Comparison of ENCODE assay signal across 8 mouse cellular contexts in the genomic region with DNA sequence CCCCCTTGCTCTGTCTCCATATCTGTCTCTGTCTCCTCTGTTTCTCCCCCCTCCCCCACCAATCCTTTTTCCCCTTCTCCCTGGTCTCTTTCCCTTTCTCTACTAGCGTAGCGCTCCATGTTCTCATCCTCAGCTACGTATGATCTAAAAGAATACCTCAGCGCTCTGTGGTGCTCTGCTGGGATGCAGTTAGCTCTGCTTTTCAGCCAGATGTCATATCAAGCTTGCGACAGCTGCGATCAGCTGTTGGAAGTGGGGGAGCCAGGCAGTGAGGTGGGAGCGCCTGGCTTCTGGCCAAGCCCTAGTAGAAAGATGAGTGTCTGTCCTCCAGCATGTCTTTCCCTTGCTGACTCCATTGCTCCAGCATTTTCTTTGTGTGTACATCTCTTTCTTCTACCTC.
A peak's percentile ranks its signal among the peaks of the same experiment; 100 is the strongest.
DNase-seq lines count a peak whose midpoint lies in the region; ATAC-seq lines count a peak whose summit lies in the region.

No protein-coding gene starts in this region.

- no peaks in the 10 kb centered on the region for H3K27me3 ChIP-seq in stomach, embryonic 14.5 days (ENCODE audit: control insufficient read depth, insufficient read depth, low read length)

- H3K9ac ChIP-seq in stomach, embryonic 14.5 days (replicated peaks; ENCODE audit: low read depth, low read length): no peak overlapping the region

- intact Hi-C loops in left cerebral cortex, postnatal 36 days (cut with DNase I): no loop called here

- H3K9me3 ChIP-seq in stomach, embryonic 14.5 days (ENCODE audit: control insufficient read depth, low read depth, low read length): no peaks in the 10 kb centered on the region

- 42% methylated on average over 7 of the region's 7 CpGs for WGBS in stomach, embryonic 14.5 days

- no peak; the same call in 1 of the 2 replicates for ATAC-seq in stomach, embryonic 14.5 days (ENCODE audit: insufficient number of reproducible peaks, insufficient read depth, low FRiP score, low read depth)

- H3K27ac ChIP-seq in stomach, embryonic 14.5 days (ENCODE audit: low read length): no peak overlapping the region

- no peaks in the 10 kb centered on the region for H3K36me3 ChIP-seq in stomach, embryonic 14.5 days (ENCODE audit: control insufficient read depth, insufficient read depth, low read length)

- peak; percentile 22 for DNase-seq in embryo, embryonic 11 days
- no peak for DNase-seq in embryo, embryonic 10.5 days (ENCODE audit: low spot score)
- peak; percentile 13 for DNase-seq in ovary, postnatal 36 days (ENCODE audit: low spot score)
- no peak for DNase-seq in ovary, postnatal 14 days (ENCODE audit: low spot score)
- DNase-seq in kidney, postnatal 25 days: peak; percentile 45 to 54
- DNase-seq in left cerebral cortex, postnatal 36 days (ENCODE audit: low spot score in 2 of 2): no peak
- no peak for DNase-seq in cerebellum, adult 11 months

- peak overlapping the region; percentile 3; the same call in 1 of the 2 replicates for H3K4me2 ChIP-seq in stomach, embryonic 14.5 days (replicated peaks; ENCODE audit: low read depth, low read length)

- H3K4me1 ChIP-seq in stomach, embryonic 14.5 days (ENCODE audit: control insufficient read depth, insufficient read depth, low read length): peaks cover 18% of the 10 kb centered on the region

- H3K4me3 ChIP-seq in stomach, embryonic 14.5 days (ENCODE audit: low read depth, low read length): no peak overlapping the region

Comparison
In these comparisons a context has a peak if more than half of its experiments do, and no peak if none do; other contexts are left out.
1. DNase-seq: peak in embryo, embryonic 11 days (single experiment), ovary, postnatal 36 days (single experiment) and kidney, postnatal 25 days (2 of 2); none in embryo, embryonic 10.5 days (single experiment), ovary, postnatal 14 days (single experiment), left cerebral cortex, postnatal 36 days (0 of 2) and cerebellum, adult 11 months (single experiment).